In the genomic region with DNA sequence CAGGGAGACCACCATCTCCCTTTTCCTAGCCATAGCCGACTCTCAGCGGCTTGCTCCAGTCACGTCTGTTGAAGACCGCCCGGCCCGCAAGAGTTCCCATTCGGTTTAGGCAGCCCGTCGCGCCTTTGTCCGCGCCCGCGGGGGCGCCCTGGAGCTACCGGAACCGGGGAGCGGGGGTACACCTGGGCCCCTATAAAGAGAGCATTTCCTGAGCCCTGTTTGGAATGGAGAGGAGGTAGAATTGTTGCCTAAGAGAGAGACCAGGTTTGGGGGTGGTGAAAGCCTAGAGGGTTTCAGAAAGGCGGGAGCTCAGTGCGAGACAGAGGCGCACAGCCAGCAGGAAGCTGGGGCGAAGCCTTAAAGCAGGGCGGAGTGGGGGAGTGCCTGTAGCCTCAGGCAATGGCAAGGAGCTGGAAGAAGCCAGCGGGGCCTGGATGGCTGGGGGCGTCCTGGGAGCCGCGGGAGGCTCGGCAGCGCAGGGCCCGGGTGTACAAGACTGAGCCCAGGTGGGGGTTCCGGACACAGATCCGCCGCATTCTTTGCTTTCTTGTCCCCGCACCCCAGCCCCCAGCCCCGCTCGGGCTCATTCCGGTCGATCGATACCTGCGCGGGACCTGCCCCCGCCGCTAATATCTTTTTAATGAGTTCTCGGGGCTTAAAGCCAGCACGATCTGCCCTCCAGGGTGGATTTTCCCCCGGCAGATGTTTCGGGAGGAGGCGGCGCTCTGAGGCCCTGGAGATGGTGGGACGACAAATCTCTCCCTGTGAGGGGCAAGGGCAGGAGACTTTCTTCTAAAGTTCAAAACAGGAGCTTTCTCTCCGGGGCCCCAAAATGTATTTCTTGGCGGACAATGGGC, we compare ENCODE assay signal across 8 mouse cellular contexts. TPM values are rescaled to one million over a fixed set of nuclear protein-coding genes. Genes with fewer than 3 reads are reported as not detected.
DNase-seq lines count a peak whose midpoint lies in the region; ATAC-seq and TF ChIP-seq lines count a peak whose summit lies in the region.

No protein-coding gene starts in this region.

- TF ChIP-seq CTCF in liver, postnatal 0 days (IDR thresholded peaks at IDR 0.05; ENCODE audit: low read depth) = no peak
- no peak for TF ChIP-seq CTCF in small intestine, adult 2 months (IDR thresholded peaks at IDR 0.05; ENCODE audit: extremely low read depth, insufficient read length, insufficient replicate concordance, low read depth, low read length)

- no peak for ATAC-seq in liver, embryonic 11.5 days (replicated peaks; ENCODE audit: low FRiP score)
- ATAC-seq in liver, postnatal 0 days = no peak
- ATAC-seq in embryonic facial prominence, embryonic 14.5 days (ENCODE audit: low read depth) = no peak
- no peak for ATAC-seq in limb, embryonic 11.5 days (ENCODE audit: insufficient number of reproducible peaks, low FRiP score, low TSS enrichment, low read depth)

- H3K9me3 ChIP-seq in liver, embryonic 11.5 days (ENCODE audit: control insufficient read depth, low read length) = no peaks in the 10 kb centered on the region
- H3K9me3 ChIP-seq in liver, postnatal 0 days (ENCODE audit: low read length) = no peaks in the 10 kb centered on the region
- no peaks in the 10 kb centered on the region for H3K9me3 ChIP-seq in embryonic facial prominence, embryonic 14.5 days (ENCODE audit: control insufficient read depth, low read length)
- H3K9me3 ChIP-seq in limb, embryonic 11.5 days (ENCODE audit: control insufficient read depth, low read length) = no peaks in the 10 kb centered on the region; the same call in 1 of the 2 replicates

- no peak for TF ChIP-seq POLR2A in small intestine, adult 2 months (IDR thresholded peaks at IDR 0.05; ENCODE audit: low read depth, low read length)

- peaks cover 4% of the 10 kb centered on the region; the same call in 1 of the 2 replicates for H3K4me1 ChIP-seq in liver, embryonic 11.5 days (replicated peaks; ENCODE audit: control insufficient read depth, insufficient read depth, low read length)
- H3K4me1 ChIP-seq in liver, postnatal 0 days (ENCODE audit: insufficient read depth) = no peaks in the 10 kb centered on the region
- H3K4me1 ChIP-seq in embryonic facial prominence, embryonic 14.5 days (ENCODE audit: control insufficient read depth, insufficient read depth, low read length) = peaks cover 21% of the 10 kb centered on the region
- no peaks in the 10 kb centered on the region for H3K4me1 ChIP-seq in limb, embryonic 11.5 days (ENCODE audit: control insufficient read depth, insufficient read depth, low read length)
- H3K4me1 ChIP-seq in small intestine, adult 2 months (ENCODE audit: control insufficient read depth, insufficient read depth, insufficient read length, low read length) = no peaks in the 10 kb centered on the region; the same call in 1 of the 2 replicates

- H3K9ac ChIP-seq in liver, embryonic 11.5 days (ENCODE audit: low read depth, low read length) = no peak overlapping the region
- H3K9ac ChIP-seq in liver, postnatal 0 days (replicated peaks) = no peak overlapping the region
- H3K9ac ChIP-seq in embryonic facial prominence, embryonic 14.5 days (ENCODE audit: low read depth, low read length) = 0 out of 2 replicates have a peak overlapping the region, but pooled peaks have one; percentile 5
- no peak overlapping the region for H3K9ac ChIP-seq in limb, embryonic 11.5 days (ENCODE audit: low read length)

- no peaks in the 10 kb centered on the region for H3K36me3 ChIP-seq in liver, embryonic 11.5 days (ENCODE audit: control insufficient read depth, insufficient read depth, low read length)
- H3K36me3 ChIP-seq in liver, postnatal 0 days (replicated peaks; ENCODE audit: insufficient read depth, low read length) = no peaks in the 10 kb centered on the region
- H3K36me3 ChIP-seq in embryonic facial prominence, embryonic 14.5 days (ENCODE audit: control insufficient read depth, insufficient read depth, low read length) = no peaks in the 10 kb centered on the region
- no peaks in the 10 kb centered on the region for H3K36me3 ChIP-seq in limb, embryonic 11.5 days (ENCODE audit: control insufficient read depth, insufficient read depth, low read length)
- no peaks in the 10 kb centered on the region for H3K36me3 ChIP-seq in small intestine, adult 2 months (ENCODE audit: control insufficient read depth, insufficient read depth, low read length)

- H3K27me3 ChIP-seq in liver, embryonic 11.5 days (replicated peaks; ENCODE audit: control insufficient read depth, insufficient read depth, low read length) = peaks cover 92% of the 10 kb centered on the region
- peaks cover 92% of the 10 kb centered on the region for H3K27me3 ChIP-seq in liver, postnatal 0 days (ENCODE audit: insufficient read depth, low read length)
- H3K27me3 ChIP-seq in embryonic facial prominence, embryonic 14.5 days (replicated peaks; ENCODE audit: control insufficient read depth, insufficient read depth, low read length) = peaks cover 92% of the 10 kb centered on the region
- peaks cover 82% of the 10 kb centered on the region for H3K27me3 ChIP-seq in limb, embryonic 11.5 days (ENCODE audit: control insufficient read depth, insufficient read depth, low read length)
- H3K27me3 ChIP-seq in small intestine, adult 2 months (ENCODE audit: control insufficient read depth, insufficient read depth, low read length) = peaks cover 72% of the 10 kb centered on the region

- no peak for TF ChIP-seq EP300 in liver, postnatal 0 days (IDR thresholded peaks at IDR 0.05; ENCODE audit: low read depth)

- no peak overlapping the region for H3K27ac ChIP-seq in liver, embryonic 11.5 days (ENCODE audit: low read depth, low read length)
- no peak overlapping the region for H3K27ac ChIP-seq in liver, postnatal 0 days (ENCODE audit: low read depth)
- no peak overlapping the region for H3K27ac ChIP-seq in embryonic facial prominence, embryonic 14.5 days (replicated peaks; ENCODE audit: low read depth, low read length)
- H3K27ac ChIP-seq in limb, embryonic 11.5 days (replicated peaks; ENCODE audit: low read depth, low read length) = no peak overlapping the region
- H3K27ac ChIP-seq in small intestine, adult 2 months (ENCODE audit: insufficient read depth, low read depth, low read length) = no peak overlapping the region

- peak; percentile 51 for DNase-seq in liver, embryonic 11.5 days (ENCODE audit: low spot score)
- no peak for DNase-seq in liver, postnatal 0 days
- no peak for DNase-seq in embryonic facial prominence, embryonic 14.5 days (ENCODE audit: low spot score)
- peak; percentile 56 for DNase-seq in limb, embryonic 11.5 days (ENCODE audit: low spot score)
- no peak for DNase-seq in right cerebral cortex, postnatal 25 days
- DNase-seq in thymus, adult 18-20 months = no peak
- DNase-seq in spleen, postnatal 10 days (ENCODE audit: low spot score in 2 of 2) = no peak

- 3% methylated on average over 51 of the region's 52 CpGs for WGBS in liver, embryonic 11.5 days
- WGBS in liver, postnatal 0 days (ENCODE audit: insufficient replicate concordance) = 3% methylated on average over 52 of the region's 52 CpGs
- 2% methylated on average over 43 of the region's 52 CpGs for WGBS in embryonic facial prominence, embryonic 14.5 days
- WGBS in limb, embryonic 11.5 days = under 1% methylated on average over 52 of the region's 52 CpGs
- 2% methylated on average over 51 of the region's 52 CpGs for WGBS in small intestine, adult 2 months

- H3K4me2 ChIP-seq in liver, embryonic 11.5 days = peak overlapping the region; percentile 28; the same call in 1 of the 2 replicates
- no peak overlapping the region; the same call in 1 of the 2 replicates for H3K4me2 ChIP-seq in liver, postnatal 0 days (ENCODE audit: low read depth, low read length)
- H3K4me2 ChIP-seq in embryonic facial prominence, embryonic 14.5 days (ENCODE audit: low read depth, low read length) = peak overlapping the region; percentile 49
- peak overlapping the region; percentile 34 for H3K4me2 ChIP-seq in limb, embryonic 11.5 days (ENCODE audit: low read depth, severe bottlenecking)

- H3K4me3 ChIP-seq in liver, embryonic 11.5 days (ENCODE audit: low read depth, low read length) = peak overlapping the region; percentile 18; the same call in 1 of the 2 replicates
- no peak overlapping the region for H3K4me3 ChIP-seq in liver, postnatal 0 days (ENCODE audit: low read depth, low read length)
- peak overlapping the region; percentile 32 for H3K4me3 ChIP-seq in embryonic facial prominence, embryonic 14.5 days (ENCODE audit: low read depth, low read length)
- H3K4me3 ChIP-seq in limb, embryonic 11.5 days (ENCODE audit: low read depth, low read length) = peak overlapping the region; percentile 0; the same call in 1 of the 2 replicates
- 0 out of 2 replicates have a peak overlapping the region, but pooled peaks have one; percentile 8 for H3K4me3 ChIP-seq in small intestine, adult 2 months (ENCODE audit: low read depth, low read length)

RNA-seq across cellular contexts. Expression of a gene that starts 4.3 kb away (rescaled TPM):
- 0.07 TPM in 1 of 2 replicates, not detected in the other for polyA plus RNA-seq in liver, embryonic 11.5 days (2014; fragmentation: Nextera tagmentation; extraction: Ambion mirVana)
- not detected in 2 replicates for polyA plus RNA-seq in liver, postnatal 0 days (2015; fragmentation: Nextera tagmentation; extraction: Ambion mirVana)
- 2.6 TPM in 2 replicates for polyA plus RNA-seq in embryonic facial prominence, embryonic 14.5 days (2014; fragmentation: Nextera tagmentation; extraction: Ambion mirVana)
- polyA plus RNA-seq in limb, embryonic 11.5 days (2014; fragmentation: Nextera tagmentation; extraction: Ambion mirVana) = 0.07 and 0.09 TPM in 2 replicates
- 0.04 TPM in 1 of 2 replicates, not detected in the other for polyA plus RNA-seq in small intestine, adult 2 months (2012; rRNA removed)

RNA-seq across cellular contexts. Expression of a gene that starts 35.0 kb away (rescaled TPM):
- 86.0 and 96.1 TPM in 2 replicates for polyA plus RNA-seq in liver, embryonic 11.5 days (2014; fragmentation: Nextera tagmentation; extraction: Ambion mirVana)
- 14.2 and 14.6 TPM in 2 replicates for polyA plus RNA-seq in liver, postnatal 0 days (2015; fragmentation: Nextera tagmentation; extraction: Ambion mirVana)
- 36.8 and 44.2 TPM in 2 replicates for polyA plus RNA-seq in embryonic facial prominence, embryonic 14.5 days (2014; fragmentation: Nextera tagmentation; extraction: Ambion mirVana)
- 86.2 and 91.5 TPM in 2 replicates for polyA plus RNA-seq in limb, embryonic 11.5 days (2014; fragmentation: Nextera tagmentation; extraction: Ambion mirVana)
- 2.5 and 4.0 TPM in 2 replicates for polyA plus RNA-seq in small intestine, adult 2 months (2012; rRNA removed)

RNA-seq across cellular contexts. Expression of a gene that starts 52.7 kb away (rescaled TPM):
- 26.7 and 28.9 TPM in 2 replicates for polyA plus RNA-seq in liver, embryonic 11.5 days (2014; fragmentation: Nextera tagmentation; extraction: Ambion mirVana)
- 4.1 and 4.5 TPM in 2 replicates for polyA plus RNA-seq in liver, postnatal 0 days (2015; fragmentation: Nextera tagmentation; extraction: Ambion mirVana)
- polyA plus RNA-seq in embryonic facial prominence, embryonic 14.5 days (2014; fragmentation: Nextera tagmentation; extraction: Ambion mirVana) = 47.8 and 48.9 TPM in 2 replicates
- polyA plus RNA-seq in limb, embryonic 11.5 days (2014; fragmentation: Nextera tagmentation; extraction: Ambion mirVana) = 57.7 and 60.7 TPM in 2 replicates
- polyA plus RNA-seq in small intestine, adult 2 months (2012; rRNA removed) = 28.0 and 55.5 TPM in 2 replicates

Comparison
In these comparisons a context has a peak if more than half of its experiments do, and no peak if none do; other contexts are left out.
1. DNase-seq: peak in liver, embryonic 11.5 days (single experiment) and limb, embryonic 11.5 days (single experiment); none in liver, postnatal 0 days (single experiment), embryonic facial prominence, embryonic 14.5 days (single experiment), right cerebral cortex, postnatal 25 days (single experiment), thymus, adult 18-20 months (0 of 2) and spleen, postnatal 10 days (0 of 2).